Mouse (Mus musculus) effector memory CD4-positive, alpha-beta T cell, adult 7 months (primary cell): Measurements from ENCODE around the gene Gm2237. TPM values are rescaled to one million over a fixed set of nuclear protein-coding genes. Genes with fewer than 3 reads are reported as not detected.

Source experiments
- polyA plus RNA-seq: library from polyadenylated mRNA; unstranded; fragments of 100-300 nt; shearing (Covaris generic); gene quantifications from one replicate; pipeline ENCODE4 v1.2.1, GENCODE M21; 2017

Gene Gm2237
- 1.5 TPM for polyA plus RNA-seq

GRCm38 (mm10) chr14:19584804-19585667 lies at the start of gene Gm2237:
Gene Gm2237, minus strand, starts transcription at chr14:19585135.

DNA sequence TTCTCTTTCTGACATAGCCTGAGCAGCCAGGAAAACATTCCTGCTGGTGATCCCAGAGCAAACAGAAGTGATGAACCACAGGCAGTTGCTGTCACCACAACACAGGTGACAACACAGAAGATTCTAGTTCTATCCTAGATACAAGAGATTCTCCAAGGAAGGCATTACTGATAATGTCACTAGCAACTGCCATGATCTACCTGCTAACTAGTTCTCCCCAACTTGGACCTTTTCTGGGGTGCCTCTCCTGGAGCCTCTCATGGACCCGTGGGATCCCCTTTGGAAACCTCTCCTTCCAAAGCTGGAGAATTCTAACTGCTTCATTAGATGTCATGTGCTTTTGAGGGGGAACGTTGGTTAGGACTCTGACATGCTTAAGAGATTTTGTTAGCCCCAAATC lies 17.5 kb upstream of the Gm2237 start, which contains the start of gene Gm5458:
Gene Gm5458 (minus strand): TSS at position 101 of the 400 bp plus-strand sequence.

DNA sequence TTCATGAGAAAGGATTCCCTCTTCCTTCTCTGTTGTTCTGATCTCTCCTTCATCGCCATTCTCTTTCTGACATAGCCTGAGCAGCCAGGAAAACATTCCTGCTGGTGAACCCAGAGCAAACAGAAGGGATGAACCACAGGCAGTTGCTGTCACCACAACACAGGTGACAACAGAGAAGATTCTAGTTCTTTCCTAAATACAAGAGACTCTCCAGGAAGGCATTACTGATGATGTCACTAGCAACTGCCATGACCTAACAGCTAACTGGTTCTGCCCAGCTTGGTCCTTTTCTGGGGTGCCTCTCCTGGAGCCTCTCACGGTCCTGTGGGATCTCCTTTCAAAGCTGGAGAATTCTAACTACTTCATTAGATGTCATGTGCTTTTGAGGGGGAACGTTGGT lies 35.1 kb downstream of the Gm2237 start, which contains the start of gene Gm2244:
Gene Gm2244 (minus strand): TSS at position 101 of the 400 bp plus-strand sequence.

Other genes with a start within 250 kb of the Gm2237 start
- 26.6 TPM for gene Gm21738, start 166.2 kb downstream of the Gm2237 start, polyA plus RNA-seq
- gene Gm2244, start 35.2 kb downstream of the Gm2237 start, polyA plus RNA-seq, result not detected
- gene Gm5458, start 17.4 kb upstream of the Gm2237 start, polyA plus RNA-seq, result not detected
- 0.74 TPM for gene Nid2, start 166.1 kb upstream of the Gm2237 start, polyA plus RNA-seq
- gene Rtraf, start 238.7 kb upstream of the Gm2237 start, polyA plus RNA-seq, result 71.4 TPM